Mouse (Mus musculus): ENCODE measurements around the gene Zxdc. TPM values are rescaled to one million over a fixed set of nuclear protein-coding genes. Genes with fewer than 3 reads are reported as not detected.

The Zxdc gene
- total RNA-seq (2015) = 11.1 and 11.8 TPM in 2 replicates
- total RNA-seq (2017) = 8.7 and 9.6 TPM in 2 replicates

GRCm38 (mm10) chr6:90368976-90369724, at the start of gene Zxdc:
Gene Zxdc (plus strand): TSS chr6:90369492.
- ATAC-seq (replicated peaks; ENCODE audit: poor library complexity) = peak; percentile 95

- peak; percentile 35 for ATAC-seq (replicated peaks; ENCODE audit: poor library complexity)
Observed at GRCm38 (mm10) chr6:90320429-90320828, 48.9 kb upstream of the Zxdc start.

GRCm38 (mm10) chr6:90321811-90322210, 47.5 kb upstream of the Zxdc start:
- no peak for ATAC-seq (replicated peaks; ENCODE audit: poor library complexity)

- no peak for ATAC-seq (replicated peaks; ENCODE audit: poor library complexity)
Observed at GRCm38 (mm10) chr6:90324026-90324425, 45.3 kb upstream of the Zxdc start.

GRCm38 (mm10) chr6:90324463-90324862, 44.8 kb upstream of the Zxdc start:
- ATAC-seq (replicated peaks; ENCODE audit: poor library complexity) = no peak

GRCm38 (mm10) chr6:90324991-90325390, 44.3 kb upstream of the Zxdc start, which contains the start of gene Chst13:
Gene Chst13 (minus strand): TSS chr6:90325185.
- peak; percentile 73 for ATAC-seq (replicated peaks; ENCODE audit: poor library complexity)

GRCm38 (mm10) chr6:90327670-90328069, 41.6 kb upstream of the Zxdc start:
- peak; percentile 54 for ATAC-seq (replicated peaks; ENCODE audit: poor library complexity)

GRCm38 (mm10) chr6:90329953-90330352, 39.3 kb upstream of the Zxdc start:
- ATAC-seq (replicated peaks; ENCODE audit: poor library complexity) = no peak

- ATAC-seq (replicated peaks; ENCODE audit: poor library complexity) = no peak
Observed at GRCm38 (mm10) chr6:90332561-90333425, 36.5 kb upstream of the Zxdc start, which contains the start of gene Uroc1. Gene Uroc1 (plus strand): TSS chr6:90333284.

GRCm38 (mm10) chr6:90334244-90334643, 35.0 kb upstream of the Zxdc start:
- ATAC-seq (replicated peaks; ENCODE audit: poor library complexity) = peak; percentile 65

- no peak for ATAC-seq (replicated peaks; ENCODE audit: poor library complexity)
Observed at GRCm38 (mm10) chr6:90342343-90342742, 26.9 kb upstream of the Zxdc start.

- peak; percentile 43; the same call in 1 of the 2 replicates for ATAC-seq (replicated peaks; ENCODE audit: poor library complexity)
Observed at GRCm38 (mm10) chr6:90347183-90347582, 22.1 kb upstream of the Zxdc start.

GRCm38 (mm10) chr6:90348500-90348899, 20.8 kb upstream of the Zxdc start:
- ATAC-seq (replicated peaks; ENCODE audit: poor library complexity) = no peak

GRCm38 (mm10) chr6:90350011-90350410, 19.3 kb upstream of the Zxdc start:
- no peak for ATAC-seq (replicated peaks; ENCODE audit: poor library complexity)

GRCm38 (mm10) chr6:90358142-90358541, 11.2 kb upstream of the Zxdc start:
- no peak for ATAC-seq (replicated peaks; ENCODE audit: poor library complexity)

GRCm38 (mm10) chr6:90359445-90359844, 9.8 kb upstream of the Zxdc start:
- no peak for ATAC-seq (replicated peaks; ENCODE audit: poor library complexity)

GRCm38 (mm10) chr6:90360024-90360781, 9.1 kb upstream of the Zxdc start:
- ATAC-seq (replicated peaks; ENCODE audit: poor library complexity) = peak; percentile 58

GRCm38 (mm10) chr6:90360922-90361614, 8.2 kb upstream of the Zxdc start:
- ATAC-seq (replicated peaks; ENCODE audit: poor library complexity) = no peak

GRCm38 (mm10) chr6:90363301-90363700, 6.0 kb upstream of the Zxdc start:
- ATAC-seq (replicated peaks; ENCODE audit: poor library complexity) = no peak
